Mouse (Mus musculus): ENCODE data around the gene Hnrnpr.
A peak's percentile ranks its signal among the peaks of the same experiment; 100 is the strongest.

Hnrnpr gene

GRCm38 (mm10) chr4:136310229-136311041 is at the start of gene Hnrnpr:
TSS of gene Hnrnpr (plus strand) at chr4:136310942.
- peak; percentile 100 for DNase-seq (ENCODE audit: low spot score)

DNA sequence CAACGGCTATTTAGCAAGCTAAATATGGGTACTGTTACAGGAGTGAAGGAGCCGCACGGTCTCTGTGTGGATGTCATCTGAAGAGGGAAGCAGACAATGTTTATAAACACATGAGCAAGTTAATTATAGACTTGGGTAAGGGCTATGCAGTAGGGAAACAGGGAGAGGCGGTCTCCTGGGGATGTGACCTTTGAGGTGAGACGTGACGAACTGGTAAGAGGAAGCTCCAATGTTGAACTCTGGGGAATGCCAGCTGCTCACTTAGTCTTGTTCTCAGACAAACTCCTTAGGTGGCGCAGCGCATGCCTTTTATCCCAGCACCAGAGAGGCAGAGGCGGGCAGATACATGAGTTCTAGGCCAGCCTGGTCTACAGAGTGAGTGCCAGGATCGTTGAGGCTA is 48.8 kb upstream of the Hnrnpr start:
- no peak for DNase-seq (ENCODE audit: low spot score)

GRCm38 (mm10) chr4:136263555-136263954 is 47.2 kb upstream of the Hnrnpr start:
- DNase-seq (ENCODE audit: low spot score) = no peak

DNA sequence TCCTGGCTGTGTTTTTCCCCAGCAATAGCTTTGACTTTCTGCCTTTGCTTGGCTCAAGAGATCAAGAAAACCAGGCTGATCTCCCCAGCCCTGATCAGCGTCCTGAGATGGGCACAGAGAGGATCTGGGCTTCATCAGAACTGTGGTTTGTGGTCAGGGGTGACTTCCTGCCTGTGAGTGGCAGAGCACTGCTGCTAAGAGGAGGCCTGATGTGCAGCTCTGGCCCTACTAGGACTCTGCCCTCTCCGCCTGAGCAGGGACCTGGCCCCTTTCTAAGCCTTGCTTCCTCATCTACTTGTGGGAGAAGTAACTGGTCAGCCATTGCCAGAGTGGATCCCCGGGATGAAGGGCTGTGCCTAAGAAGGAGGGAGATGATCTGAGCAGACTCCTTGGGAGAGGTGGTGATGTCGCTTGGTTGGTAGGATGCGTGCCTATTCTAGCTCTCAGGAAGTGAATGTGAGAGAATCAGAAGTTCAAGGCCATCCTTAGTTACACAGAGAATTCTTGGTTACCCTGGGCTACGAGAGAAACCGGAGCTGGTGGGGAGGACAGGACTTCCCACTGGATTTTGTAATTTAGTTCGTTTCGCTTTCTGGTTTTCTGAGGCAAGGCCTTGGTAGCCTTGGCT is 43.9 kb upstream of the Hnrnpr start:
- no peak for DNase-seq (ENCODE audit: low spot score)

DNA sequence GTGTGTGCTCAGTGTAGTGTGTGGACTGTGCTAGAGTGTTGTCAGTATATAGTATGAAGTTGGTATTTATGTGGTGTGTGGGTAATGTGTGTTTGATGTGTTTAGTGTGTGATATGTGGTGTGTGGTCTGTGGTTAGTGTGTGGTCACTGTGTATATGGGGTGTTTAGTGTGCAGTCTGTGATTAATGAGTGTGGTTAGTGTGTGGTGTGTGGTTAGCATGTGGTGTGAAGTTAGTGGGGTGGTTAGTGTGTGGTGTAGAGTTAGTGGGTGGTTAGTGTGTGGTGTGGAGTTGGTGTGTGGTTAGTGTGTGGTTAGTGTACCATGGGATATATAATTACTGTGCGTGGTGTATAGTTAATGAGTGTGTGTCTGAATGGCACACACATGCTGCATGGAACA is 41.8 kb upstream of the Hnrnpr start:
- DNase-seq (ENCODE audit: low spot score) = no peak

GRCm38 (mm10) chr4:136270648-136271047 is 40.1 kb upstream of the Hnrnpr start:
- no peak for DNase-seq (ENCODE audit: low spot score)

- DNase-seq (ENCODE audit: low spot score) = no peak
These were observed 29.6 kb upstream of the Hnrnpr start for GRCm38 (mm10) chr4:136281097-136281496.

DNA sequence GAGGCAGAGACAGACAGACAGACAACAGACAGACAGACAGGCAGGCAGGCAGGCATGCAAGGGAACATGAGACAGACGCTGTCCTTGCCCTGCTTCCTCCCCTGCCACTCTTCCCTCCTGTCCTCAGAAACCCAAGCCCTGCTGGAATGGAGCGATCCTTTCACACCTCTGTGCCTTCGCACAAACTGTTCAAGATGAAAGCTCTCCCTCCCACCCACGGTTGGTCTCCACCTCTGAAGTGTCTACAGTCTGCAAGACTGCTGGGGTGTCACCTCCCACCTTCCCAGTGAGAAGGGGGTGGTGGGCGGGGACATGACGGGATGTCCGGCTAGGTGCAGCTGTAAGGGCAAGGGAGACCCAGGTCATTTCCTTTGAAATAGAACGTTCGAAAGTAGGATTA is 29.1 kb upstream of the Hnrnpr start:
- DNase-seq (ENCODE audit: low spot score) = no peak

GRCm38 (mm10) chr4:136282621-136283480 is 27.9 kb upstream of the Hnrnpr start:
- no peak for DNase-seq (ENCODE audit: low spot score)

- no peak for DNase-seq (ENCODE audit: low spot score)
These were observed 27.0 kb upstream of the Hnrnpr start for GRCm38 (mm10) chr4:136283783-136284182.

DNA sequence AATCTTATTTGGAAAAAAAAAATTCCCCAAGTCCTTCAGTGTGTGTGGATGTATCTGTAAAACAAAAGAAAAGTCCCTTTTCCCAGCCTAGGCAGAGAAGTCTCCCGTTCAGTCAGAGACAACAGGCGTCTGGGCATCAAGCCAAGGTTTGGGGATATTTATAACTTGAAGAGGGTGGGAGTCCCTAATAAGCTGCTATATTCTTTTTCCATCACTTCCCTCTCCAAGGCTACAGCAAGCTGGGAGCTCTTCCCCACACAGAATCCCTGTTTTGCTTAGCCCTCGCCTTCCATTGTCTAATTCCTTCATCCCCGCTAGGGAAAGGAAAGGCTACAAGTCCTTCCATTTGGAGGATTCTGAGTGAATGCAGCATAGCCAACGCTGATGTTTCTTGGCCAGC is 26.3 kb upstream of the Hnrnpr start, which contains the start of gene Zfp46:
Zfp46 (plus strand) TSS at position 229 of the 400 bp plus-strand sequence.
- peak; percentile 77 for DNase-seq (ENCODE audit: low spot score)

DNA sequence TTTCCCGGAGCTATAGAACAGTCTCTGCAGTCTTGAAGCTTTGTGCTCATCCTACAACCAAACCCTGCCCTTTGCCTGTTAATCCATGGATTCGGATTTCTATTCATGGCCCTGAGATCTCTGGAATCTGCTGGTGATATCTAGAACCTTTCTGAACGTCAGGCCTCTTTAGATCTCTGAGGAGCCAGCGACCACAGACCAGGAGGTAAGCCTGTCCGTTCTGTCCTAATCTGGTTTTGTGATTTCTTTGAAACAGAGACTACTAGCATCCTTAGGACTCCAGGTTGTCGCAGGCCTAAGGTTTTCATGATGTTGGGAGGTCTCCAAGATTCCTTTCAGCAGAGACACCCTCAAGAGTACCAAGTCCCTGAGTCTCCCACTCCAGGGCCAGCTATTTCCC is 25.9 kb upstream of the Hnrnpr start:
- DNase-seq (ENCODE audit: low spot score) = no peak

GRCm38 (mm10) chr4:136285348-136285810 is 25.4 kb upstream of the Hnrnpr start:
- DNase-seq (ENCODE audit: low spot score) = peak; percentile 96

- DNase-seq (ENCODE audit: low spot score) = peak; percentile 97
These were observed 24.9 kb upstream of the Hnrnpr start for GRCm38 (mm10) chr4:136285811-136286371.

DNA sequence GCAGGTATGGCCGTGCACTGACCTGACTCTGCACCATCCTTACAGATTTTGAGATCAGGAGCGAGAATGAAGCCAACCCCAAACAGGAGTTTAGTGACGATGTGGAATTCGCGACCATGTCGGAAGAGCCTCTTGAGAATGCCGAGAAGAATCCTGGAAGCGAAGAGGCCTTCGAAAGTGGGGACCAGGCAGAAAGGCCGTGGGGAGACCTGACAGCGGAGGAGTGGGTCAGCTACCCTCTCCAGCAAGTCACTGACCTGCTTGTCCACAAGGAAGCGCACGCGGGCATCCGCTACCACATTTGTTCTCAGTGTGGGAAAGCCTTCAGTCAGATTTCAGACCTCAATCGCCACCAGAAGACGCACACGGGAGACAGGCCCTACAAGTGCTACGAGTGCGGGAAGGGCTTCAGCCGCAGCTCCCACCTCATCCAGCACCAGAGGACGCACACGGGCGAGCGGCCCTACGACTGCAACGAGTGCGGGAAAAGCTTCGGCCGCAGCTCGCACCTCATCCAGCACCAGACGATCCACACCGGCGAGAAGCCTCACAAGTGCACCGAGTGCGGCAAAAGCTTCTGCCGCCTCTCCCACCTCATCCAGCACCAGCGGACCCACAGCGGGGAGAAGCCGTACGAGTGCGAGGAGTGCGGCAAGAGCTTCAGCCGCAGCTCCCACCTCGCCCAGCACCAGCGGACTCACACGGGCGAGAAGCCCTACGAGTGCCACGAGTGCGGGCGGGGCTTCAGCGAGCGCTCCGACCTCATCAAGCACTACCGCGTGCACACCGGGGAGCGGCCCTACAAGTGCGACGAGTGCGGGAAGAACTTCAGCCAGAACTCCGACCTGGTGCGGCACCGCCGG is 20.6 kb upstream of the Hnrnpr start:
- peak; percentile 36 for DNase-seq (ENCODE audit: low spot score)

GRCm38 (mm10) chr4:136290781-136291595 is 19.8 kb upstream of the Hnrnpr start:
- no peak for DNase-seq (ENCODE audit: low spot score)

DNA sequence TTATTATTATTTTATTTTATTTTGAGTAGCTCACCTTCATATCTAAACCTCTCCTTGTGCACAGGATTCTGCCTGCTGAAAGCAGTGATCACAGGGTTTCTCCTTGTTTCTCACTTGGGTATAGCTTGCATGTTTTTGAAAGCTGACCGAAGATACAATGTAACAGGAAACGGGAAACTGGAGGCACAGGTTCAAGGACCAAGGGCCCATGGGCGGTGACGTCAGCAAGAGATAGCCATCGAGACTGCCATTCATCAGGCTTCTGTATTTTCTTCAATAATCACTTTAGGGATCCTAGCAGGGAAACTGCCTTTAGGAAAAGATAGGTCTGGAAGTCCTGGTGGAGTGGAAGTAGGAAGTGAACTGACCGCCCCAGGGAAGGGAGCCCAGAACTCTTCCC is 19.1 kb upstream of the Hnrnpr start:
- peak; percentile 53 for DNase-seq (ENCODE audit: low spot score)

GRCm38 (mm10) chr4:136295941-136296340 is 14.8 kb upstream of the Hnrnpr start:
- no peak for DNase-seq (ENCODE audit: low spot score)

DNA sequence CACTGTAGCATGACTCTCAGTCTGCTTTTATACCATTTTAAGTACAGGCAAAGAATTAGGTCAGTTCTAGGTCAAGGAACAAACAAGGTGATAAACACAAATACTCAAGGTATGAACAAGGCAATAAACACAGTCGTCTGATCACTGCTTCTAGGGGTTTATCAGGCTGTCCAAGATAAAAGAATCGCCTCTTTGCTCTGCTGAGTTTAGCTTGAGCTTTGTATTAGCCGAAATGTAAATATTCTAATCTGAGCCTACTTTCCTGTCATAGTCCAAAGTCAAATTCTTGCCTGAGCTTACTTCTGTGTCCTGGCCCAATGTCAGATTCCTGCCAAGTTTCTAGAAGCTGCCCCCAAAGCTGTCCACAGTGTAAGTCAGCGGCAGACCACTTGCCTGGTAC is 8.3 kb upstream of the Hnrnpr start:
- DNase-seq (ENCODE audit: low spot score) = no peak

DNA sequence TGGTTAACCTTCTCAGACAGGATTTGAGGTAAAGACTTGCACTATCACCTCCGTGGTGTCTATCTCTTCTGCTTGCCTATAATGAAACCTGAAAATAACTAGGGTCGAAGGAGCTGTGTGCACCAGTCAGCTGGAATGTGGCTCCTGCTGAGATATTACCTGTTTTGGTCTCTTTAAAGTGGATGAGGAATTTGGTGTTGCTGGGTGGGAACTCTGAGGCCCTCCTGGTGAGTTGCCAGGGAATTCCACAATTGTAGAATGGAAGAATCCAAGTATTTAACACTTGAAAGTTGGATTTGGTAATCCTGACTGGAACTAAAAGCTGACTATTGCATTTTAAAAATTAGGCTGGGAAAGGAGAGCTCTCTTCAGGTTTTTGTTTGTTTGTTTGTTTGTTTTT is 6.6 kb upstream of the Hnrnpr start:
- DNase-seq (ENCODE audit: low spot score) = no peak
